Mouse (Mus musculus) midbrain, embryonic 11.5 days (tissue): ENCODE data around the gene Dock8. TPM values are rescaled to one million over a fixed set of nuclear protein-coding genes. Genes with fewer than 3 reads are reported as not detected.

Experiments
- ATAC-seq: fragments of 200-750 bp; cut with Nextera tagmentation; 2 replicates; pipeline ENCODE4 v1.8.0; 2017; ENCODE audit warnings: moderate TSS enrichment, moderate library complexity; ENCODE audit not compliant: low FRiP score
- DNase-seq: peaks from one replicate; pipeline ENCODE4 v3.0.0; 2015; ENCODE audit warnings: low spot score; ENCODE audit errors: missing footprints
- H3K27ac ChIP-seq: fragments of 300-500 bp; sonication (generic); 2 replicates; pipeline ENCODE4 v1.5.1; 2014; ENCODE audit warnings: low read depth, low read length
- H3K27me3 ChIP-seq: fragments of 300-500 bp; sonication (generic); 2 replicates; pipeline ENCODE4 v1.6.1; 2014; ENCODE audit warnings: mild to moderate bottlenecking, low read length, moderate library complexity, mixed read lengths; ENCODE audit not compliant: control insufficient read depth, insufficient read depth
- H3K36me3 ChIP-seq: fragments of 300-500 bp; sonication (generic); 2 replicates; pipeline ENCODE4 v1.6.1; 2014; ENCODE audit warnings: mild to moderate bottlenecking, low read length, moderate library complexity, mixed read lengths; ENCODE audit not compliant: control insufficient read depth, insufficient read depth
- H3K4me1 ChIP-seq: fragments of 300-500 bp; sonication (generic); 2 replicates; pipeline ENCODE4 v1.6.1; 2014; ENCODE audit warnings: low read length; ENCODE audit not compliant: control insufficient read depth, insufficient read depth
- H3K4me2 ChIP-seq: fragments of 300-500 bp; sonication (generic); 2 replicates; pipeline ENCODE4 v1.6.1; 2014; ENCODE audit warnings: mild to moderate bottlenecking, moderate library complexity
- H3K4me3 ChIP-seq: fragments of 300-500 bp; sonication (generic); 2 replicates; pipeline ENCODE4 v1.5.1; 2014; ENCODE audit warnings: low read depth, low read length
- H3K9ac ChIP-seq: fragments of 300-500 bp; sonication (generic); 2 replicates; pipeline ENCODE4 v1.6.1; 2014; ENCODE audit warnings: low read length
- H3K9me3 ChIP-seq: fragments of 300-500 bp; sonication (generic); 2 replicates; pipeline ENCODE4 v1.6.1; 2016; ENCODE audit warnings: low read length; ENCODE audit not compliant: control insufficient read depth
- WGBS: fragments of 180-500 bp; shearing (Covaris S2); extraction: QIAGEN DNeasy Blood & Tissue Kit; methylation state at CpG from one replicate; pipeline ENCODE4 v1.1.7; 2014; 5-methylcytosine and 5-hydroxymethylcytosine counted together
- polyA plus RNA-seq: library from polyadenylated mRNA; unstranded; fragments of >200 nt; fragmentation: Nextera tagmentation; extraction: Ambion mirVana; gene quantifications from 2 replicates; pipeline ENCODE4 v1.2.1, GENCODE M21; 2014

Gene Dock8
- polyA plus RNA-seq, 1 experiment from 2014 or later: 1.7 TPM

DNA sequence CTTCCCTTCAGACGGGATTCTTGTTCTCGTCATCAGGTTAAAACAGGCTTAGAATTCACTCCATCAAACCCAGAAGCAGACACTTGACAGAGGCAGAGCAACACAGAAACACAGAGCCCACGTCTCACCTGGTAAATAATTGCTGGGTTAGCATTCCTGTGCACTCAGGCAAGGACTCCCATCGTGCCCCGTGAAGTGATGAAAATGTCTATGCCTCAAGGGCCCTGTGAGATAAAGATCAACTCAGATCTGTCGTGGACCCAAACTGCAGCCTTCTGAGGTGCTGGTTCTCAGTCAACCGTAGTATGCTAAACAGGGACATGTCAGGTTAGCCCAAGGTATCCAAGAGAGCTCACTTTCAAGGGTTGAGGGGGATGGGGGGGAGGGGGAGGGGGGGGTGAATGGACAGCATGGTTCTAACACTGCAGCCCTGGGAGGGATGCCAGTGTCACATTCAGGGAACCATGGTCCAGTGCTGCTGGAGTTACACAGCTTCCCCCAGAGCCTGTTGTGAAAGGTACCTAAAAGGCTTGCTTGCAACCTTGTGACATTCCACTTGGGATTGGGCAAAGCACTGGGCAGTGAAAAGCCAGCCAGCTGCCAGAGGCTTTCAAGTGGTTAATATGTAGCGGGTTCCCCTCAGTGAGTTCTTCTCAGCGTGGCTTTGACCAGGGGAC, 222.8 kb downstream of the Dock8 start:
- H3K9me3 ChIP-seq: no peaks in the 10 kb centered on the region
- no peak overlapping the region for H3K4me2 ChIP-seq
- no peak overlapping the region for H3K27ac ChIP-seq
- H3K9ac ChIP-seq: no peak overlapping the region
- no peaks in the 10 kb centered on the region for H3K27me3 ChIP-seq
- H3K4me3 ChIP-seq: no peak overlapping the region
- H3K36me3 ChIP-seq: no peaks in the 10 kb centered on the region
- DNase-seq (no peak), ATAC-seq (no peak)
- WGBS: 70% methylated on average over 9 of the region's 9 CpGs
- H3K4me1 ChIP-seq: no peaks in the 10 kb centered on the region

DNA sequence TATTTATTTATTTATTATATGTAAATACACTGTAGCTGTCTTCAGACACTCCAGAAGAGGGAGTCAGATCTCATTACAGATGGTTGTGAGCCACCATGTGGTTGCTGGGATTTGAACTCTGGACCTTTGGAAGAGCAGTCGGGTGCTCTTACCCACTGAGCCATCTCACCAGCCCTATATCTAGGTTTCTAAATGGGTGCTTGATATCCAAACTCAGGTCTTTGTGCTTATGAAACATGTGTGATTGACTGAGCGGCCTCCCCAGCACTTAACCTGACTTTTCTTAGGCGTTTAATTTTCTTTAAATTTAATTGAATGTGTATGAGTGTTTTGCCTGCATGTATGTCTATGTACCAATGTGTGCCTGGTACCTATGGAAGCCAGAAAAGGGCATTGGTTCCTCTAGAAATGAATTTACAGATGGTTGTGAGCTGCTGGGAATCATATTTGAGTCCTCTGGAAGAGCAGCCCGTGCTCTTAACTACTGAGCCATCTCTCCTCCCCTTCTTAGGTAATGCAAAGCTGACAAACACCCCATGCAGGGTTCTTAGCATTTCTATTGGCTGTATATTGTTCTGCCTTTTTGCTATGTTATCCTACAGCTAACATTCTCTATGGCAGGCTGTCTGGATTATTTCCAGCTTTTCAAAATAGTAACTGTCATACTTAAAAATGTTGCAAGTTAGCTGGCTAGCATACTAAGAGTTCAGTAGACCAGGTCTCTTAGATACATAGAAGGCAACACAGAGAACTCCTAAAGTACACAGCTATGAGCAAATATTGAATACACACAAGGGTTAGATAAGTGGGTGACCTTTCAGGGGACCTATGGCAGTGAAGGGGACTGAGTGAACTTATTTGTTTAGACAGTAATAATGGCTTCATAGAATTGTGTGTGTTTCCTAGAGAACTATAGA, 231.0 kb downstream of the Dock8 start:
- WGBS: 75% methylated on average over 4 of the region's 4 CpGs

DNA sequence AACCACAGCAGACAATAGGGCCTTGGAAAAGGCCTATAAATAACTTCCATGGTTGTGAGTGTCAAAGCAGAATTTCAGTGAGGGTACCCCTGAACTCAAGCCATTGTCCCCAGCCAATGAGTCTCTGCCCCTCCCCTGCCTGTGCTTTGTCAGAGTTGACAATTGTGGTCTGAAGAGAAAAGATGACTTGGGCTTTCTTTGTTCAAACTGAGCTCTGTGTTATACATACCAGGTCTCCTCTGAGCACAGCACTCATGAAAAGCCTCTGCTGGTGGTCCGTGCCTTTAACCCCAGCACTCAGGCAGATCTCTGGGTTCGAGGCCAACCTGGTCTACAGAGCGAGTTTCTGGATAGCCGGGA, 231.6 kb downstream of the Dock8 start:
- peak; percentile 78 for DNase-seq
- Histone ChIP-seq H3K36me3 (no peaks in the 10 kb centered on the region), H3K9ac (no peak overlapping the region), H3K9me3 (no peaks in the 10 kb centered on the region), H3K27ac (no peak overlapping the region), H3K4me3 (no peak overlapping the region), H3K4me2 (no peak overlapping the region), H3K27me3 (peaks cover 3% of the 10 kb centered on the region; the same call in 1 of the 2 replicates), H3K4me1 (peaks cover 3% of the 10 kb centered on the region; the same call in 1 of the 2 replicates)
- WGBS: 36% methylated on average over 4 of the region's 4 CpGs
- peak; percentile 66 for ATAC-seq

More for the DNA sequence above, 231.0 kb downstream of the Dock8 start:
- DNase-seq: peak; percentile 79
- H3K27ac ChIP-seq: no peak overlapping the region
- H3K9ac ChIP-seq: no peak overlapping the region
- ATAC-seq: peak; percentile 27; the same call in 1 of the 2 replicates
- H3K27me3 ChIP-seq: peaks cover 1% of the 10 kb centered on the region; the same call in 1 of the 2 replicates
- no peak overlapping the region for H3K4me3 ChIP-seq
- no peak overlapping the region for H3K4me2 ChIP-seq
- H3K4me1 ChIP-seq: peaks cover 3% of the 10 kb centered on the region; the same call in 1 of the 2 replicates
- no peaks in the 10 kb centered on the region for H3K9me3 ChIP-seq
- H3K36me3 ChIP-seq: no peaks in the 10 kb centered on the region

DNA sequence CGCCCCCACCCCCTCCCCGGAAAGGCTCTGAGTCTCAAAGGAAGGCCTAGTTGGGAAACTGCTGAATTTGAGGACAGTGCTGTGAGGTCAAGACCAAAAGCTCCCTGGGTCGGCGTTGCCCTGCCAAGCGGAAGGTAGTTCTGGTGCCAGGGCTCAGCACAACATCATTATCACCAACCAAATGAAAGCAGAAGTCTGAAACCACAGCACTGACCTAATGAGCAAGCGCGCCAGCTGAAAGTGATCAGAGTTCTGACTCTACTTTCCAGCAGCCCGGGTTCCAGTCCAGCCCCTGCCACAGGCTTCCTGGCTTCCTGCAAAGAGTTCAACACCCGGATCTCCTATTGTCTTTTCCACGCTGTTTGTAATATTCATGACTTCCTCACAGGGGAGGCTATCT, 232.7 kb downstream of the Dock8 start:
- Histone ChIP-seq H3K9me3 (no peaks in the 10 kb centered on the region), H3K36me3 (no peaks in the 10 kb centered on the region), H3K27me3 (peaks cover 3% of the 10 kb centered on the region; the same call in 1 of the 2 replicates), H3K9ac (no peak overlapping the region), H3K27ac (no peak overlapping the region), H3K4me3 (no peak overlapping the region), H3K4me2 (no peak overlapping the region), H3K4me1 (peaks cover 3% of the 10 kb centered on the region; the same call in 1 of the 2 replicates)
- ATAC-seq (no peak), DNase-seq (peak; percentile 71)
- 72% methylated on average over 10 of the region's 10 CpGs for WGBS

DNA sequence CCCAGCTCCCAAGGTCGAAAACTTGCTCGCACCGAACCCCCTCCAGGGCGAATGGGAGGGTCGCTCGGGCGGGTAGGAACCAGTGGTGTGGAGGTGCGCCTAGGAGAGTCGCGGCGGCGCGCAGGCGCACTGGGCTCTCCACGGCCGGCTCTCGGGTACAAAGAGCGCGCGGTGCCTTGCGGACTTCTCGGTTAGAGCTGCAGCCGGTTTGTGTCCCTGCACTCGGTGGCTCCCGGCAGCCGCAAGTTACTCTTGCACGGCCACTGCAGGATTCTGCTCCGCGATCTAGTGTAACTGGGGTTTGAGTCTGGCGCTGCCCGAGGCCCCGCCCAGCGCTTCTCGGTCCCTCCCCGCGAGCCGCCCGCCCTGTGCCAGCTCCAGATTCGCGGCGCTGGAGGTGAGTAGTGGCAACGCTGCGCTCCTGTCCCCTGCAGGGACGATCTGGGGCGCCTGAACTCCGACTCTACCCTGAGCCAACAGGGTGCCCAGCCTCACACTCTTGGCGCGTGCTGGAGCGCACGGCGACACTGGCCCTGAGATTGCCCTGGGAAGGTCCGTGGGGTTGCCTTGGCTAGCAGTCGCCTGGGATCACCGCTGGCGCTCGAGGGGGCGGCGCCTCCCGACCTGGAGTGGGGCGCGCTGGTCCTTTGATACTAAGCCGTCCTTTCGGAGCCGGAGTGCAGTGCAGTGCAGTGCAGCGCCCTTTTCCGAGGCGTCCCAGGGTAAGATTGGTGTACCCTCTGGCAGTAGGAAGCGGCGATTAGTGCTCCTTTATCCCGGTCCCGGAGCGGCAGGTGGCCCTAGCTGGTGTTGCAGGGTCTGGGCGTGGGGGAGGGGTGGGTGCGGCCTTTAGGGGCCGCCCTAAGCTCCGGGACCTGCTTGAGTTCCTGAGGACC, 237.5 kb downstream of the Dock8 start, which contains the start of gene Kank1:
Gene Kank1, plus strand, starts transcription at position 380 of the 896 bp plus-strand sequence.
- Histone ChIP-seq H3K4me2 (peak within 1 kb of the TSS; percentile 93), H3K36me3 (no peaks in the 10 kb centered on the region), H3K9ac (peak within 1 kb of the TSS; percentile 77), H3K4me3 (peak within 1 kb of the TSS; percentile 67), H3K27ac (peak within 1 kb of the TSS; percentile 80), H3K27me3 (peaks cover 3% of the 10 kb centered on the region; the same call in 1 of the 2 replicates), H3K4me1 (peaks cover 6% of the 10 kb centered on the region; the same call in 1 of the 2 replicates), H3K9me3 (no peaks in the 10 kb centered on the region)
- WGBS: under 1% methylated on average over 75 of the region's 76 CpGs
- peak; percentile 87 for ATAC-seq
- DNase-seq: peak; percentile 99

DNA sequence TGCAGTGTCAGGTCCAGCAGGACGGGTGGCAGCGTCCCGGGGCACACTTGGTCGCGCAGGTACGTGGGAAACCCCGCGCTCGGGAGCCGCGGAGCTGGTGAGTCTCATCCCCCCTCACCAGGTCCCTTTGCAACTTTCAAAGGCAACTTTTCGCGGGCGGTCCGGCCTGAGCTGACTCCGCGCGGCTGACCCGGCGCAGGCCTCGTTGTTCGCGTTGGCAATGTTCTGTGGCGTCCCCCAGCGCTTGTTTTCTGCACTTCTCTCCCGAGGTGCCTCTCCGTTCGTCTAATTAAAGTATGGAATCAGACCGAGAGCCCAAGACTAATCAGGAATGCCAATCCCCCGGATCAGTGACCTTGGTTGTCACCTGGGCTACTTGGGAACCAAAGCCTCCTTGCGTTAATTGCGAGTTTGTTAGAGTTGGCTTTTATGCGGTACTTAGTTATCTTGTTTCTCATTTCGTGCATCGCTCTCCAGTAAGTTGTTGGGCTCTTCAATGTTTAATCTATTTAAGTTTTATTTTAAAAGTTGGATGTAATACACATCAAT, 238.2 kb downstream of the Dock8 start:
- Histone ChIP-seq H3K36me3 (no peaks in the 10 kb centered on the region), H3K4me3 (peak overlapping the region; percentile 67), H3K9me3 (no peaks in the 10 kb centered on the region), H3K4me2 (peak overlapping the region; percentile 93), H3K4me1 (peaks cover 6% of the 10 kb centered on the region; the same call in 1 of the 2 replicates), H3K27me3 (peaks cover 3% of the 10 kb centered on the region; the same call in 1 of the 2 replicates), H3K27ac (no peak overlapping the region), H3K9ac (peak overlapping the region; percentile 77)
- under 1% methylated on average over 35 of the region's 35 CpGs for WGBS
- ATAC-seq (peak; percentile 40), DNase-seq (peak; percentile 97)

DNA sequence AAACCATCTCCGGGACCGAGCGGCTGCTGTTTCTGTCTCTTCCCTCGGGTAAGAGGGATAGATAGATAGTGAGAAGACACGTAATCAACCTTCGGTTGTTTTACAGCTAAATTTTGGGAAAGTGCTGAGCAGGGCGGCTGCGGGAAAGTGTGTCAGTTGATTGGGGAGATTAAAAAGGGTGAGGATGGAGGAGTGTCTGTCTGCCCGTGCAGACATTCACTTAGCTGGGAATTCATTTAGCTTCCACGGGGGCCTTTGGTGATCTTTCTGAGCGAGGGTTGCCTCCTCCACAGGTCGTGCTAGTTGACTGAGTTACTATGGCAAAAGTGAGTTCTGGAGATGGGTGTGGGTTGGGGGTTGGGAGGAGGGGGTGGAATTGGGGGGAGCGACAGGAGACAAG, 238.8 kb downstream of the Dock8 start:
- no peaks in the 10 kb centered on the region for H3K9me3 ChIP-seq
- H3K36me3 ChIP-seq: no peaks in the 10 kb centered on the region
- no peak overlapping the region for H3K27ac ChIP-seq
- H3K4me3 ChIP-seq: peak overlapping the region; percentile 67
- H3K9ac ChIP-seq: peak overlapping the region; percentile 22; the same call in 1 of the 2 replicates
- H3K4me2 ChIP-seq: peak overlapping the region; percentile 93
- H3K27me3 ChIP-seq: peaks cover 3% of the 10 kb centered on the region; the same call in 1 of the 2 replicates
- DNase-seq (peak; percentile 90), ATAC-seq (no peak)
- whole genome bisulfite sequencing: 3% methylated on average over 13 of the region's 13 CpGs
- peaks cover 6% of the 10 kb centered on the region; the same call in 1 of the 2 replicates for H3K4me1 ChIP-seq

DNA sequence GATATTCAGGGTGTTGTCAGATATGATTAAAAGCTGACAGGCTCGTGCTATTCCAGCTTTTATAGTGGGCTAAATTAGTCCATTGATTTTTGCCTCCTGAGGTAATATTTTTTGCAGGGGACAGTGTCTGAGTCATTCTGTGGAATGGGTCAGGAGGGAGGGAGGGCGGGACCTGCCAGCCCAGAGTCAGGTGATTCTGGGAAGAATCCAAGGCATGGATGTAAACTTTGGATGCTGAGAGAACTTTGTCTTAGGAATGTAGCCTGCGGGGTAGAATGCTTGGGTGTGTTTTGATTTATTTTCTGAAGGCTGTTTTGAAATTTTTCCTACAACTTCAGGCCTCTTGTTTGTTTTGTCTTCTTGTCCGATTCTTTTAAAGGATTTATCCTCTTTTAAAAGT, 244.2 kb downstream of the Dock8 start:
- H3K27me3 ChIP-seq: no peaks in the 10 kb centered on the region
- H3K4me2 ChIP-seq: no peak overlapping the region
- no peaks in the 10 kb centered on the region for H3K4me1 ChIP-seq
- H3K4me3 ChIP-seq: no peak overlapping the region
- no peaks in the 10 kb centered on the region for H3K36me3 ChIP-seq
- no peaks in the 10 kb centered on the region for H3K9me3 ChIP-seq
- DNase-seq: peak; percentile 45
- WGBS: 82% methylated on average over 4 of the region's 4 CpGs
- H3K27ac ChIP-seq: no peak overlapping the region
- ATAC-seq: no peak
- no peak overlapping the region for H3K9ac ChIP-seq
